Mouse (Mus musculus) E14TG2a.4 (cell line): ENCODE data around the gene Clptm1.

Experiments
- CTCF ChIP-seq: conservative IDR thresholded peaks from 2 replicates; pipeline ENCODE4 v1.5.1; 2014; ENCODE audit warnings: low read length
- NANOG ChIP-seq: IDR thresholded peaks from 2 replicates; pipeline ENCODE4 v1.6.1; 2014; ENCODE audit warnings: borderline replicate concordance, low read length, mixed read lengths
- POU5F1 ChIP-seq: IDR thresholded peaks from 2 replicates; pipeline ENCODE4 v1.6.1; 2014; ENCODE audit warnings: low read length, borderline replicate concordance

DNA sequence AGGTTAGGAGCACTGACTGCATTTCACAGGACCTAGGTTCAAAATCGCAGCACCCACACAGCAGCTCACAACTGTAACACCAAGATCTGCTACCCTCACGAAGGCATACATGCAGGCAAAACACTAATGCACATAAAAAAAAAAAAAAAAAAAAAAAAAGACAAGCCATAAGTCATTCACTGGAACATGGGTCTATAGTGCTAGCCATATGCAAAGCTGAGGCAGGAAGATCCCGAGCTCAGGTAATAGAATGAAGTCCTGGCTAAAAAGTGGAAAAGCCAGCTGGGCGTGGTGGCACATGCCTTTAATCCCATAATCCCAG lies 35.0 kb upstream of the Clptm1 start:
- no peak for TF ChIP-seq CTCF
- no peak for TF ChIP-seq POU5F1
- TF ChIP-seq NANOG = no peak
